Mouse (Mus musculus): ENCODE data around the gene Katnal1. TPM values are rescaled to one million over a fixed set of nuclear protein-coding genes. Genes with fewer than 3 reads are reported as not detected.

Katnal1 gene
- total and polyA plus RNA-seq, 3 experiments = 2.8 to 7.0 (median 3.2) TPM

GRCm38 (mm10) chr5:148947412-148947811 is 18.3 kb upstream of the Katnal1 start:
- TF ChIP-seq ZNF384 (IDR thresholded peaks at IDR 0.05; ENCODE audit: low read depth, low read length) = no peak
- dilution Hi-C loops (cut with MboI; ENCODE audit: extremely low pct_ligation_motif_present, extremely low pct_unique_long_range_greater_than_20kb, low sequenced_read_pairs) (no loop called here), in situ Hi-C loops (cut with MboI; ENCODE audit: low pct_ligation_motif_present, low pct_unique_long_range_greater_than_20kb, low sequenced_read_pairs) (no loop called here)
- H3K27ac ChIP-seq (ENCODE audit: insufficient read depth, low read depth) = no peak overlapping the region
- no peak overlapping the region for H3K4me2 ChIP-seq (ENCODE audit: insufficient read depth, low read depth, poor library complexity, severe bottlenecking)
- no peaks in the 10 kb centered on the region for H3K27me3 ChIP-seq (replicated peaks)
- no peak overlapping the region for H3K4me3 ChIP-seq (replicated peaks in 1 of 3; ENCODE audit: low read depth in 2 of 3, low read length in 2 of 3, poor library complexity in 1 of 3)
- peaks cover 9% of the 10 kb centered on the region for H3K9me3 ChIP-seq (replicated peaks; ENCODE audit: low read length)
- H3K36me3 ChIP-seq (replicated peaks in 1 of 2; ENCODE audit: control insufficient read depth in 1 of 2, insufficient read depth in 1 of 2, low read length in 1 of 2) = no peaks in the 10 kb centered on the region
- peaks cover 17 to 54% of the 10 kb centered on the region in 2 experiments for H3K4me1 ChIP-seq (ENCODE audit: control insufficient read depth in 1 of 2, insufficient read depth in 2 of 2)
- no peak for DNase-seq (ENCODE audit: extremely low read depth)
- H3K79me2 ChIP-seq (replicated peaks; ENCODE audit: control insufficient read depth, extremely low read depth, insufficient read depth, poor library complexity, severe bottlenecking) = no peaks in the 10 kb centered on the region
- no peak overlapping the region for H3K9ac ChIP-seq (ENCODE audit: insufficient read depth, low read depth)

GRCm38 (mm10) chr5:148946787-148947186 is 17.7 kb upstream of the Katnal1 start:
- peak; percentile 3 for TF ChIP-seq RAD21 (IDR thresholded peaks at IDR 0.05; ENCODE audit: low read depth, low read length)
- peak; percentile 33 to 40; a peak in 2 of 4 replicates for TF ChIP-seq CTCF (conservative IDR thresholded peaks at IDR 0.05 in 1 of 2, IDR thresholded peaks at IDR 0.05 in 1 of 2; ENCODE audit: low read depth in 2 of 2, low read length in 2 of 2)
- no peak for TF ChIP-seq ETS1 (conservative IDR thresholded peaks at IDR 0.05; ENCODE audit: low read depth, low read length)
- TF ChIP-seq GABPA (IDR thresholded peaks at IDR 0.05; ENCODE audit: insufficient replicate concordance, low read depth, low read length) = no peak
- no peak for TF ChIP-seq MXI1 (IDR thresholded peaks at IDR 0.05; ENCODE audit: low read depth, low read length)
- no peak for TF ChIP-seq BHLHE40 (IDR thresholded peaks at IDR 0.05; ENCODE audit: low read depth, low read length)
- no peak for TF ChIP-seq POLR2A (IDR thresholded peaks at IDR 0.05; ENCODE audit: low read depth, low read length)
- TF ChIP-seq USF2 (conservative IDR thresholded peaks at IDR 0.05; ENCODE audit: low read depth, low read length) = no peak
- TF ChIP-seq MAZ (IDR thresholded peaks at IDR 0.05; ENCODE audit: low read depth, low read length) = no peak
- peak; percentile 24 for TF ChIP-seq SMC3 (IDR thresholded peaks at IDR 0.05; ENCODE audit: low read depth, low read length)
- TF ChIP-seq E2F4 (IDR thresholded peaks at IDR 0.05; ENCODE audit: insufficient replicate concordance, low read depth, low read length) = no peak
- no peak for TF ChIP-seq ZKSCAN1 (IDR thresholded peaks at IDR 0.05; ENCODE audit: borderline replicate concordance, low read depth, low read length)
- Histone ChIP-seq H3K4me2 (ENCODE audit: insufficient read depth, low read depth, poor library complexity, severe bottlenecking) (no peak overlapping the region), H3K36me3 (replicated peaks in 1 of 2; ENCODE audit: control insufficient read depth in 1 of 2, insufficient read depth in 1 of 2, low read length in 1 of 2) (no peaks in the 10 kb centered on the region), H3K79me2 (replicated peaks; ENCODE audit: control insufficient read depth, extremely low read depth, insufficient read depth, poor library complexity, severe bottlenecking) (no peaks in the 10 kb centered on the region), H3K4me1 (ENCODE audit: control insufficient read depth in 1 of 2, insufficient read depth in 2 of 2) (peaks cover 16 to 59% of the 10 kb centered on the region in 2 experiments), H3K9me3 (replicated peaks; ENCODE audit: low read length) (peaks cover 13% of the 10 kb centered on the region), H3K9ac (ENCODE audit: insufficient read depth, low read depth) (no peak overlapping the region), H3K27me3 (replicated peaks) (no peaks in the 10 kb centered on the region), H3K4me3 (replicated peaks in 1 of 3; ENCODE audit: low read depth in 2 of 3, low read length in 2 of 3, poor library complexity in 1 of 3) (no peak overlapping the region), H3K27ac (ENCODE audit: insufficient read depth, low read depth) (no peak overlapping the region)
- no peak for DNase-seq (ENCODE audit: extremely low read depth)
- in situ Hi-C loops (cut with MboI; ENCODE audit: low pct_ligation_motif_present, low pct_unique_long_range_greater_than_20kb, low sequenced_read_pairs) (no loop called here), dilution Hi-C loops (cut with MboI; ENCODE audit: extremely low pct_ligation_motif_present, extremely low pct_unique_long_range_greater_than_20kb, low sequenced_read_pairs) (no loop called here)

- dilution Hi-C loops (cut with MboI; ENCODE audit: extremely low pct_ligation_motif_present, extremely low pct_unique_long_range_greater_than_20kb, low sequenced_read_pairs) (no loop called here), in situ Hi-C loops (cut with MboI; ENCODE audit: low pct_ligation_motif_present, low pct_unique_long_range_greater_than_20kb, low sequenced_read_pairs) (no loop called here)
- no peak for TF ChIP-seq EP300 (IDR thresholded peaks at IDR 0.05; ENCODE audit: low read length)
- TF ChIP-seq GABPA (IDR thresholded peaks at IDR 0.05; ENCODE audit: insufficient replicate concordance, low read depth, low read length) = no peak
- TF ChIP-seq CHD2 (IDR thresholded peaks at IDR 0.05; ENCODE audit: low read length) = no peak
- no peak for TF ChIP-seq E2F4 (IDR thresholded peaks at IDR 0.05; ENCODE audit: insufficient replicate concordance, low read depth, low read length)
- TF ChIP-seq PAX5 (IDR thresholded peaks at IDR 0.05; ENCODE audit: low read length) = no peak
- TF ChIP-seq BHLHE40 (IDR thresholded peaks at IDR 0.05; ENCODE audit: low read depth, low read length) = no peak
- TF ChIP-seq MYC (IDR thresholded peaks at IDR 0.05; ENCODE audit: low read depth, low read length) = no peak
- TF ChIP-seq RAD21 (IDR thresholded peaks at IDR 0.05; ENCODE audit: low read depth, low read length) = no peak
- no peak for TF ChIP-seq ETS1 (conservative IDR thresholded peaks at IDR 0.05; ENCODE audit: low read depth, low read length)
- no peak for TF ChIP-seq ZKSCAN1 (IDR thresholded peaks at IDR 0.05; ENCODE audit: borderline replicate concordance, low read depth, low read length)
- no peak for TF ChIP-seq ZNF384 (IDR thresholded peaks at IDR 0.05; ENCODE audit: low read depth, low read length)
- Histone ChIP-seq H3K79me2 (replicated peaks; ENCODE audit: control insufficient read depth, extremely low read depth, insufficient read depth, poor library complexity, severe bottlenecking) (no peaks in the 10 kb centered on the region), H3K27ac (ENCODE audit: insufficient read depth, low read depth) (no peak overlapping the region), H3K4me3 (replicated peaks in 1 of 3; ENCODE audit: low read depth in 2 of 3, low read length in 2 of 3, poor library complexity in 1 of 3) (no peak overlapping the region), H3K4me2 (ENCODE audit: insufficient read depth, low read depth, poor library complexity, severe bottlenecking) (no peak overlapping the region), H3K9ac (ENCODE audit: insufficient read depth, low read depth) (no peak overlapping the region), H3K9me3 (replicated peaks; ENCODE audit: low read length) (peaks cover 13% of the 10 kb centered on the region), H3K27me3 (replicated peaks) (no peaks in the 10 kb centered on the region), H3K36me3 (replicated peaks in 1 of 2; ENCODE audit: control insufficient read depth in 1 of 2, insufficient read depth in 1 of 2, low read length in 1 of 2) (no peaks in the 10 kb centered on the region), H3K4me1 (ENCODE audit: control insufficient read depth in 1 of 2, insufficient read depth in 2 of 2) (peaks cover 17 to 64% of the 10 kb centered on the region in 2 experiments; a peak in 3 of 4 replicates)
- DNase-seq (ENCODE audit: extremely low read depth) = peak; percentile 41
Observed at GRCm38 (mm10) chr5:148945735-148946134, 16.6 kb upstream of the Katnal1 start.
